Mouse (Mus musculus) midbrain, postnatal 0 days (tissue): ENCODE measurements at regions not wholly inside any gene's neighbourhood (a gene's known extent, or its start where the extent isn't known, plus 50 kb on each side); places are given as distances from the start of the nearest gene placed in this dataset.
A peak's percentile ranks its signal among the peaks of the same experiment; 100 is the strongest.

Source experiments
- ATAC-seq: fragments of 200-750 bp; cut with Nextera tagmentation; 2 replicates; pipeline ENCODE4 v1.8.0; 2017; ENCODE audit warnings: moderate number of reproducible peaks, mild to moderate bottlenecking, moderate TSS enrichment, moderate library complexity; ENCODE audit not compliant: low FRiP score
- DNase-seq: peaks from one replicate; pipeline ENCODE4 v3.0.0-alpha.2; 2015; ENCODE audit warnings: low spot score
- H3K27ac ChIP-seq: fragments of 300-500 bp; sonication (generic); 2 replicates; pipeline ENCODE4 v1.5.1; 2014; ENCODE audit warnings: low read depth, mild to moderate bottlenecking, low read length, mixed read lengths
- H3K27me3 ChIP-seq: fragments of 300-500 bp; sonication (generic); 2 replicates; pipeline ENCODE4 v1.6.1; 2014; ENCODE audit warnings: low read length, control low read depth, mixed read lengths; ENCODE audit not compliant: insufficient read depth
- H3K36me3 ChIP-seq: fragments of 300-500 bp; sonication (generic); 2 replicates; pipeline ENCODE4 v1.6.1; 2014; ENCODE audit warnings: low read length, control low read depth, mixed read lengths; ENCODE audit not compliant: insufficient read depth
- H3K4me1 ChIP-seq: fragments of 300-500 bp; sonication (generic); 2 replicates; pipeline ENCODE4 v1.6.1; 2014; ENCODE audit warnings: mild to moderate bottlenecking, control low read depth, antibody characterized with exemption, low read length, mixed read lengths; ENCODE audit not compliant: insufficient read depth
- H3K4me2 ChIP-seq: fragments of 300-500 bp; sonication (generic); 2 replicates; pipeline ENCODE4 v1.6.1; 2014; ENCODE audit warnings: low read depth, mild to moderate bottlenecking, low read length, mixed read lengths; ENCODE audit not compliant: poor library complexity, severe bottlenecking
- H3K4me3 ChIP-seq: fragments of 300-500 bp; sonication (generic); 2 replicates; pipeline ENCODE4 v1.5.1; 2014; ENCODE audit warnings: low read depth, mild to moderate bottlenecking, low read length, moderate library complexity
- H3K9ac ChIP-seq: fragments of 300-500 bp; sonication (generic); replicated peaks from 2 replicates; pipeline ENCODE4 v1.6.1; 2014; ENCODE audit warnings: mild to moderate bottlenecking, low read length, moderate library complexity, mixed read lengths; ENCODE audit not compliant: poor library complexity, severe bottlenecking
- H3K9me3 ChIP-seq: fragments of 300-500 bp; sonication (generic); 2 replicates; pipeline ENCODE4 v1.6.1; 2016; ENCODE audit warnings: low read length, control low read depth
- CTCF ChIP-seq: IDR thresholded peaks from 2 replicates; pipeline ENCODE4 v1.5.1; 2016; ENCODE audit warnings: antibody characterized with exemption, mild to moderate bottlenecking
- WGBS: fragments of 180-500 bp; shearing (Covaris S2); extraction: QIAGEN DNeasy Blood & Tissue Kit; methylation state at CpG from one replicate; pipeline ENCODE4 v1.1.7; 2014; 5-methylcytosine and 5-hydroxymethylcytosine counted together

DNA sequence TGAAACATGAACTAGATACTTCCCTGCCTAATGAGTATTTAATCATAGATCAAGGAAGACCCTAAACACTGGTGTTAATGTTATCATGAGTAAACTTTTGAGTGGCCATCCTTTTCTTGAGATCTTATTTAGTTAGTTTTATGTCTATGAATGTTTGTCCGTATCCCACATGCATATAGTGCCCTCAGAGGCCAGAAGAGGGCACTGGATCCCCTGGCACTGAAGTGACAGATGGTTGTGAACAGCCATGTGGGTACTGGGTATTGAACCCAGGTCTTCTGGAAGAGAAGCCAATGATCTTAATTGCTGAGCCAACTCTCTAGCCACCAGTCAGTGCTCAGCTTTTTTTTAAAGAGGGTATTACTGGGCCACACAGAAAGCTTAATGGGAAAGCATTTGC is 408.6 kb upstream of the Hnrnpa3 start:
- 88% methylated on average over 1 of the region's 1 CpGs for WGBS
- Histone ChIP-seq H3K9me3 (no peaks in the 10 kb centered on the region), H3K4me1 (peaks cover 8% of the 10 kb centered on the region; the same call in 1 of the 2 replicates), H3K9ac (no peak overlapping the region), H3K36me3 (no peaks in the 10 kb centered on the region), H3K4me3 (no peak overlapping the region), H3K4me2 (no peak overlapping the region), H3K27ac (no peak overlapping the region), H3K27me3 (no peaks in the 10 kb centered on the region)
- 0 out of 2 replicates have a peak, but pooled peaks have one; percentile 3 for TF ChIP-seq CTCF
- DNase-seq (no peak), ATAC-seq (no peak)

DNA sequence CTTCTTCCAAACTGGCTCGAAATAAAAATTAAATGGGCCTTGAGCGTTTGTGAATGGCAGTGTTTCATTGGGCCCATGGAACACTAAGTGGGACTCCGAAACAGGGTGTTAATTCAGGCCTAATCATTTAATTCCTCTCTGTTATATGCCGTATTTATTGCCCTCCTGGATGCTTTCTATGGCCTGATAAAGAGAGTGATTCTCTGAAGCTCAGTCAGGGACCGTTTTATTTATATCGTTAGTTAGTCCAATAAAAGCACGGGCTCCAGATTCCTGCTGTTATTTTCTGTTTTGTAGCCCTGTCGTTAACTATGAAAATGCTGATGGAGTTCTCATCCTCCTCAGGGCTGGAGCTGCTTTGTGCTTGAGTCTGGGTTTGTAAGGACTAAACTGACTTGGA is 406.2 kb upstream of the Hnrnpa3 start:
- 67% methylated on average over 8 of the region's 8 CpGs for WGBS
- no peak for TF ChIP-seq CTCF
- H3K4me3 ChIP-seq, result no peak overlapping the region

DNA sequence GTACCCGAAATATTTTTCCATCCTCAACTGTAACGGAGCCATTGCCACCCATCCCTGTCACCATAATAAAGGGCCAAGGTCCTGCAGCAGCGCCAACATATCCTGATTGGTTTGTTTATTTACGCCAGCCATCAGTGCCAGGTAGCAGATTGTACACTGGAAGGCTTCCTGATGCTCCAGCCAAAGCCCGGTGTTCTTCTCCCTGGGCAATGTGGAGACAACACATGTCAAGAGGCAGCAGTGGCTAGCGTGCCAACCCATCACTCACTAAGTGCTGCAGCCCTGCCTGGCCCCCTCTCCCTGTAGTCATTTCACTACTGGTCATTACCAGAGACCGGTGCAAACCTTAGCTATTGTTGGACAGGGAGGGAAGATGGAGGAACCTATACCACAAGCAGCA is 393.8 kb upstream of the Hnrnpa3 start:
- no peak for TF ChIP-seq CTCF
- H3K9me3 ChIP-seq, result no peaks in the 10 kb centered on the region
- no peak for ATAC-seq

More for the DNA sequence above, 406.2 kb upstream of the Hnrnpa3 start:
- Histone ChIP-seq H3K36me3 (no peaks in the 10 kb centered on the region), H3K4me2 (no peak overlapping the region), H3K4me1 (peaks cover 3% of the 10 kb centered on the region; the same call in 1 of the 2 replicates), H3K9ac (no peak overlapping the region), H3K9me3 (no peaks in the 10 kb centered on the region), H3K27ac (no peak overlapping the region), H3K27me3 (no peaks in the 10 kb centered on the region)
- DNase-seq (no peak), ATAC-seq (no peak)

DNA sequence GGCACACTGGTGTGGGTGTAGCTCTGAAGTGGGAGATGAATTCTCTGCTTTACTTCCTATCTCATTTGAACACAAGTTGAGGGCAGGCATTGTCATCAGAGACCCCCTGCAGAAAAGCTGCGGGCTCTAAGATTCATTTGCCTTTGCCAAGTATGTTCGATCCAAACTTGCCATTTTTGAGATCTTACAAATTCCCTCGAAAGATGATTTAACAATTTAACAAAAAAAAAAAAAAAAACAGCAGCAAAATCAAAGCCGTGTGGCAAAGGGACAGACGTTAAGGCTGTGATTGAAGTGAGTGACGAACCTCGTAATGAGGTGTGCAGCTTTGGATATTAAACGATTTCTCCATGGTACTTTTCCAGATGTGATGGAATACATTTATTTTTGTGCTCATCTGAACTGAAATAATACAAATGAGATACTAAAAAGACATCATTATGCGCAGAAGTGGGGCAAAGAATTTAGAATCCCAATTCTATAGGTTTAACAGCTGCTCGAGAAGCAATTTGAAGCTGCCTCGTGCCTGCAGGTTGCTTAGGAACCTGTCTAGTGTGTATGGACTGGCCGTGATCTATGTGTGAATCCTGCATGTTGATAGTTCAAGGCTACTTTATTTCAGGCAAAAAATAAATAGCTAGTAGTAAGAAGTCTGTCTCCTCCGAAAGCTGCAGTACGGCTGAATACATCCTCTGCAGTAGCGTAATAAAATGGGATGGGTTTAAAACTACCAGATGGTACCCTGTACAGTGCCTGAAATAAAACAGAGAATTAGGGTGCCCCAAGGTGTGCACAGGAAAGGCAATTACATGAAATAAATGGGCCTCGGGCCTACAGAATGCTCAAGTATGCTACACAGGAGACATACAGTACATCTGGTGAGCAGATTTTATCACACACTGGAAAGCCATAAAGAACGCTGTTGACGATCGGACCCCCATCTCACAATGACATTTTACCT is 393.0 kb upstream of the Hnrnpa3 start:
- no peaks in the 10 kb centered on the region for H3K27me3 ChIP-seq
- H3K9me3 ChIP-seq, result no peaks in the 10 kb centered on the region
- 56% methylated on average over 19 of the region's 19 CpGs for WGBS
- ATAC-seq (no peak), DNase-seq (no peak)
- H3K27ac ChIP-seq, result peak overlapping the region; percentile 38; the same call in 1 of the 2 replicates
- H3K9ac ChIP-seq, result no peak overlapping the region
- peaks cover 10% of the 10 kb centered on the region for H3K4me1 ChIP-seq
- no peak for TF ChIP-seq CTCF
- H3K36me3 ChIP-seq, result no peaks in the 10 kb centered on the region
- no peak overlapping the region for H3K4me3 ChIP-seq
- no peak overlapping the region for H3K4me2 ChIP-seq

More for the DNA sequence above, 393.8 kb upstream of the Hnrnpa3 start:
- Histone ChIP-seq H3K27ac (peak overlapping the region; percentile 38; the same call in 1 of the 2 replicates), H3K4me3 (no peak overlapping the region), H3K4me2 (no peak overlapping the region), H3K4me1 (peaks cover 10% of the 10 kb centered on the region), H3K9ac (no peak overlapping the region), H3K36me3 (no peaks in the 10 kb centered on the region), H3K27me3 (no peaks in the 10 kb centered on the region)
- 75% methylated on average over 7 of the region's 7 CpGs for WGBS
- peak; percentile 61 for DNase-seq

DNA sequence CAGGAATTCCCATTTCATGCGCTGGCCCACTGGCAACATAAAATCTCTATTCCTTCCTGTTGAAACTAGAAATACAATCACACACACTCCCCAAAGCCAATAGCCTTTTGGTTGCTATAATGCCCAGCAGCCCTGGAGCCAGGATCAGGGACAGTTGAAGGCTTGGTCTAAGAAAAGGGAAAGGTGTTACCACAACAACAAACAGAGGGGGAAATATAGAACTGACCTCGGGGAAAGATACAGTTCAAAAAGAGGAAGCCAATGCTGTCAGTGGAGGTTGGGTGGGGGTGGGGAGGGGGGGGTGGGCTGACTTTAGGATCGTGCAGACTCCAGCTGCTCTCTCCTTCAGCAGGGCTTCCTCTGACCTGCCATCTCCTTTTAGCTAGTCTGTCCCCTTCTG is 391.1 kb upstream of the Hnrnpa3 start:
- Histone ChIP-seq H3K27ac (no peak overlapping the region), H3K4me1 (peaks cover 10% of the 10 kb centered on the region), H3K4me3 (no peak overlapping the region), H3K9ac (no peak overlapping the region), H3K27me3 (no peaks in the 10 kb centered on the region), H3K9me3 (no peaks in the 10 kb centered on the region), H3K4me2 (no peak overlapping the region), H3K36me3 (no peaks in the 10 kb centered on the region)
- DNase-seq (no peak), ATAC-seq (no peak)
- TF ChIP-seq CTCF, result no peak
- WGBS, result 70% methylated on average over 3 of the region's 3 CpGs

DNA sequence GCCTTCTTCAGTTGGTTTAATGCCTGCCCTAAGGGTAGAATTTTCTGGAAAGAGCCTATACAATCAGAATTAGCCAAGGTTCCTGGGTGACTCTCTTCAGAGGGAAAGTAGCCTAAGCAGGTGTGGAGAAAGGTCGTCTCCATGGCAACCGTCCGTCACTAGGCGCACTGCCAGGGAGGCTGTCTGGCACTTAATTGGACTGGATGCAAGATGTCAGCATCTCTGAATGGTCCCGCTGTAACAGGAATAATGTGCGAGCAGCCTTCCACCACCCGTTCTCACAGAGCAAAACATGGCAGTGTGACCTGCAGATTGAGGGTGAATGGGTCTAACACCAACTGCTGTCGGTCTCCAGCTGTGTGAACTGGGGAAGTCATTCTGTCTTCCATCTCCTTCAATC is 389.6 kb upstream of the Hnrnpa3 start:
- DNase-seq (peak; percentile 76), ATAC-seq (0 out of 2 replicates have a peak, but pooled peaks have one; percentile 27)
- Histone ChIP-seq H3K4me1 (peaks cover 10% of the 10 kb centered on the region), H3K4me3 (no peak overlapping the region), H3K9me3 (no peaks in the 10 kb centered on the region), H3K27me3 (no peaks in the 10 kb centered on the region), H3K36me3 (no peaks in the 10 kb centered on the region), H3K27ac (no peak overlapping the region), H3K4me2 (no peak overlapping the region), H3K9ac (no peak overlapping the region)
- no peak for TF ChIP-seq CTCF
- WGBS, result 32% methylated on average over 8 of the region's 8 CpGs
